Mouse (Mus musculus): ENCODE results near the gene Psma6. TPM values are rescaled to one million over a fixed set of nuclear protein-coding genes. Genes with fewer than 3 reads are reported as not detected.

The Psma6 gene
- polyA plus RNA-seq, 1 experiment, result 312 TPM

- Histone ChIP-seq H3K4me3 (ENCODE audit: insufficient read depth, poor library complexity, severe bottlenecking) (no peak overlapping the region), H3K79me3 (ENCODE audit: low read depth) (no peaks in the 10 kb centered on the region), H3K36me3 (ENCODE audit: control insufficient read depth, insufficient read depth) (no peaks in the 10 kb centered on the region), H3K27me3 (ENCODE audit: control insufficient read depth, insufficient read depth, insufficient read length) (no peaks in the 10 kb centered on the region), H3K79me2 (ENCODE audit: control insufficient read depth, insufficient read depth) (no peaks in the 10 kb centered on the region), H3ac (ENCODE audit: control insufficient read depth, insufficient read length, low read depth) (no peak overlapping the region)
- no peak for TF ChIP-seq MAX (IDR thresholded peaks at IDR 0.05)
- TF ChIP-seq CTCF (IDR thresholded peaks at IDR 0.05; ENCODE audit: control insufficient read depth, insufficient read depth, insufficient read length), result peak; percentile 16
- no peak for TF ChIP-seq FOSL1 (IDR thresholded peaks at IDR 0.05; ENCODE audit: insufficient read depth, low read length, poor library complexity, severe bottlenecking)
- TF ChIP-seq MYOD1 (IDR thresholded peaks at IDR 0.05; ENCODE audit: control insufficient read depth, insufficient read length, low read depth), result no peak
Observed at GRCm38 (mm10) chr12:55354904-55355303, 29.1 kb upstream of the Psma6 start.

GRCm38 (mm10) chr12:55357303-55357702, 26.7 kb upstream of the Psma6 start:
- H3ac ChIP-seq (ENCODE audit: control insufficient read depth, insufficient read length, low read depth), result no peak overlapping the region
- H3K4me3 ChIP-seq (ENCODE audit: insufficient read depth, poor library complexity, severe bottlenecking), result no peak overlapping the region
- no peaks in the 10 kb centered on the region for H3K79me2 ChIP-seq (ENCODE audit: control insufficient read depth, insufficient read depth)
- no peaks in the 10 kb centered on the region for H3K79me3 ChIP-seq (ENCODE audit: low read depth)
- H3K36me3 ChIP-seq (ENCODE audit: control insufficient read depth, insufficient read depth), result no peaks in the 10 kb centered on the region
- H3K27me3 ChIP-seq (ENCODE audit: control insufficient read depth, insufficient read depth, insufficient read length), result no peaks in the 10 kb centered on the region
- TF ChIP-seq MYOD1 (IDR thresholded peaks at IDR 0.05; ENCODE audit: control insufficient read depth, insufficient read length, low read depth), result no peak
- TF ChIP-seq CTCF (IDR thresholded peaks at IDR 0.05; ENCODE audit: control insufficient read depth, insufficient read depth, insufficient read length), result no peak
- no peak for TF ChIP-seq MAX (IDR thresholded peaks at IDR 0.05)

- Histone ChIP-seq H3K79me3 (ENCODE audit: low read depth) (no peaks in the 10 kb centered on the region), H3K4me3 (ENCODE audit: insufficient read depth, poor library complexity, severe bottlenecking) (no peak overlapping the region), H3ac (ENCODE audit: control insufficient read depth, insufficient read length, low read depth) (no peak overlapping the region), H3K79me2 (ENCODE audit: control insufficient read depth, insufficient read depth) (no peaks in the 10 kb centered on the region), H3K27me3 (ENCODE audit: control insufficient read depth, insufficient read depth, insufficient read length) (no peaks in the 10 kb centered on the region), H3K36me3 (ENCODE audit: control insufficient read depth, insufficient read depth) (no peaks in the 10 kb centered on the region)
- TF ChIP-seq CTCF (IDR thresholded peaks at IDR 0.05; ENCODE audit: control insufficient read depth, insufficient read depth, insufficient read length), result no peak
- TF ChIP-seq CEBPB (IDR thresholded peaks at IDR 0.05; ENCODE audit: low read depth), result no peak
- no peak for TF ChIP-seq MYOD1 (IDR thresholded peaks at IDR 0.05; ENCODE audit: control insufficient read depth, insufficient read length, low read depth)
- no peak for TF ChIP-seq USF1 (IDR thresholded peaks at IDR 0.05; ENCODE audit: low read depth)
- TF ChIP-seq FOSL1 (IDR thresholded peaks at IDR 0.05; ENCODE audit: insufficient read depth, low read length, poor library complexity, severe bottlenecking), result no peak
- no peak for TF ChIP-seq MYOG (IDR thresholded peaks at IDR 0.05; ENCODE audit: control insufficient read depth, extremely low read depth, insufficient read length)
- no peak for TF ChIP-seq MAX (IDR thresholded peaks at IDR 0.05)
Observed at GRCm38 (mm10) chr12:55360929-55361328, 23.1 kb upstream of the Psma6 start.

GRCm38 (mm10) chr12:55365083-55365482, 18.9 kb upstream of the Psma6 start:
- Histone ChIP-seq H3K79me3 (ENCODE audit: low read depth) (no peaks in the 10 kb centered on the region), H3K36me3 (ENCODE audit: control insufficient read depth, insufficient read depth) (no peaks in the 10 kb centered on the region), H3ac (ENCODE audit: control insufficient read depth, insufficient read length, low read depth) (no peak overlapping the region), H3K79me2 (ENCODE audit: control insufficient read depth, insufficient read depth) (no peaks in the 10 kb centered on the region), H3K27me3 (ENCODE audit: control insufficient read depth, insufficient read depth, insufficient read length) (no peaks in the 10 kb centered on the region), H3K4me3 (ENCODE audit: insufficient read depth, poor library complexity, severe bottlenecking) (no peak overlapping the region)
- TF ChIP-seq MYOD1 (IDR thresholded peaks at IDR 0.05; ENCODE audit: control insufficient read depth, insufficient read length, low read depth), result no peak
- TF ChIP-seq USF1 (IDR thresholded peaks at IDR 0.05; ENCODE audit: low read depth), result no peak
- no peak for TF ChIP-seq MAX (IDR thresholded peaks at IDR 0.05)
- TF ChIP-seq FOSL1 (IDR thresholded peaks at IDR 0.05; ENCODE audit: insufficient read depth, low read length, poor library complexity, severe bottlenecking), result no peak
- TF ChIP-seq CTCF (IDR thresholded peaks at IDR 0.05; ENCODE audit: control insufficient read depth, insufficient read depth, insufficient read length), result no peak
- no peak for TF ChIP-seq CEBPB (IDR thresholded peaks at IDR 0.05; ENCODE audit: low read depth)
- TF ChIP-seq MYOG (IDR thresholded peaks at IDR 0.05; ENCODE audit: control insufficient read depth, extremely low read depth, insufficient read length), result no peak

GRCm38 (mm10) chr12:55372424-55373055, 11.5 kb upstream of the Psma6 start:
- Histone ChIP-seq H3K27me3 (ENCODE audit: control insufficient read depth, insufficient read depth, insufficient read length) (no peaks in the 10 kb centered on the region), H3ac (ENCODE audit: control insufficient read depth, insufficient read length, low read depth) (no peak overlapping the region), H3K4me3 (ENCODE audit: insufficient read depth, poor library complexity, severe bottlenecking) (no peak overlapping the region), H3K36me3 (ENCODE audit: control insufficient read depth, insufficient read depth) (no peaks in the 10 kb centered on the region), H3K79me2 (ENCODE audit: control insufficient read depth, insufficient read depth) (no peaks in the 10 kb centered on the region), H3K79me3 (ENCODE audit: low read depth) (no peaks in the 10 kb centered on the region)
- TF ChIP-seq MYOG (IDR thresholded peaks at IDR 0.05; ENCODE audit: control insufficient read depth, extremely low read depth, insufficient read length) (no peak), CTCF (IDR thresholded peaks at IDR 0.05; ENCODE audit: control insufficient read depth, insufficient read depth, insufficient read length) (no peak), USF1 (IDR thresholded peaks at IDR 0.05; ENCODE audit: low read depth) (no peak), CEBPB (IDR thresholded peaks at IDR 0.05; ENCODE audit: low read depth) (no peak), FOSL1 (IDR thresholded peaks at IDR 0.05; ENCODE audit: insufficient read depth, low read length, poor library complexity, severe bottlenecking) (no peak), MAX (IDR thresholded peaks at IDR 0.05) (no peak), MYOD1 (IDR thresholded peaks at IDR 0.05; ENCODE audit: control insufficient read depth, insufficient read length, low read depth) (no peak)

GRCm38 (mm10) chr12:55376956-55377609, 6.9 kb upstream of the Psma6 start:
- Histone ChIP-seq H3K27me3 (ENCODE audit: control insufficient read depth, insufficient read depth, insufficient read length) (no peaks in the 10 kb centered on the region), H3ac (ENCODE audit: control insufficient read depth, insufficient read length, low read depth) (no peak overlapping the region), H3K79me3 (ENCODE audit: low read depth) (no peaks in the 10 kb centered on the region), H3K79me2 (ENCODE audit: control insufficient read depth, insufficient read depth) (no peaks in the 10 kb centered on the region), H3K4me3 (ENCODE audit: insufficient read depth, poor library complexity, severe bottlenecking) (no peak overlapping the region), H3K36me3 (ENCODE audit: control insufficient read depth, insufficient read depth) (no peaks in the 10 kb centered on the region)
- TF ChIP-seq CEBPB (IDR thresholded peaks at IDR 0.05; ENCODE audit: low read depth) (no peak), MYOG (IDR thresholded peaks at IDR 0.05; ENCODE audit: control insufficient read depth, extremely low read depth, insufficient read length) (no peak), USF1 (IDR thresholded peaks at IDR 0.05; ENCODE audit: low read depth) (no peak), FOSL1 (IDR thresholded peaks at IDR 0.05; ENCODE audit: insufficient read depth, low read length, poor library complexity, severe bottlenecking) (no peak), MAX (IDR thresholded peaks at IDR 0.05) (no peak), MYOD1 (IDR thresholded peaks at IDR 0.05; ENCODE audit: control insufficient read depth, insufficient read length, low read depth) (no peak), CTCF (IDR thresholded peaks at IDR 0.05; ENCODE audit: control insufficient read depth, insufficient read depth, insufficient read length) (no peak)

Data from C2C12 (cell line).